Mouse (Mus musculus): ENCODE results near the gene Enho. TPM values are rescaled to one million over a fixed set of nuclear protein-coding genes. Genes with fewer than 3 reads are reported as not detected.
A peak's percentile ranks its signal among the peaks of the same experiment; 100 is the strongest.
"Not testable (repeated sequence)": the region's sequence is repeated elsewhere in the genome, so short reads cannot be mapped to it uniquely, and the experiment has no call there.

Enho gene
- polyA plus RNA-seq (2016; fragmentation: Nextera tagmentation; extraction: Ambion mirVana) = 73.6 and 78.6 TPM in 2 replicates

- peak within 1 kb of the TSS; percentile 68 for H3K4me2 ChIP-seq (replicated peaks)
- H3K9me3 ChIP-seq (replicated peaks) = no peaks in the 10 kb centered on the region
- H3K9ac ChIP-seq = peak within 1 kb of the TSS; percentile 98
- no peaks in the 10 kb centered on the region for H3K27me3 ChIP-seq
- ATAC-seq (ENCODE audit: low FRiP score) = peak; percentile 93
- peak within 1 kb of the TSS; percentile 77 for H3K4me3 ChIP-seq
- peaks cover 51% of the 10 kb centered on the region for H3K4me1 ChIP-seq
- WGBS = under 1% methylated on average over 66 of the region's 74 CpGs
- H3K27ac ChIP-seq = peak within 1 kb of the TSS; percentile 94
- peaks cover 7% of the 10 kb centered on the region; the same call in 1 of the 2 replicates for H3K36me3 ChIP-seq
These were observed at the start of gene Enho for GRCm38 (mm10) chr4:41639913-41640507. Enho (minus strand) TSS chr4:41640324.

- H3K4me2 ChIP-seq (replicated peaks); ATAC-seq (ENCODE audit: low FRiP score); H3K27me3 ChIP-seq; H3K36me3 ChIP-seq; H3K9ac ChIP-seq; H3K9me3 ChIP-seq (replicated peaks); H3K4me3 ChIP-seq: not testable (repeated sequence)
- peaks cover 11% of the 10 kb centered on the region for H3K4me1 ChIP-seq
- 55% methylated on average over 1 of the region's 1 CpGs for WGBS
- H3K27ac ChIP-seq = peak overlapping the region; percentile 52
These were observed 48.4 kb upstream of the Enho start for GRCm38 (mm10) chr4:41688562-41688961.

- not testable (repeated sequence) for H3K4me2 ChIP-seq (replicated peaks); H3K4me3 ChIP-seq; H3K9ac ChIP-seq; H3K36me3 ChIP-seq; H3K9me3 ChIP-seq (replicated peaks); H3K27me3 ChIP-seq
- peak overlapping the region; percentile 73 for H3K27ac ChIP-seq
- H3K4me1 ChIP-seq = peaks cover 26% of the 10 kb centered on the region
- 19% methylated on average over 10 of the region's 10 CpGs for WGBS
- ATAC-seq (ENCODE audit: low FRiP score) = 0 out of 2 replicates have a peak, but pooled peaks have one; percentile 24
These were observed 45.9 kb upstream of the Enho start for GRCm38 (mm10) chr4:41685882-41686492.

- peak overlapping the region; percentile 75; the same call in 1 of the 2 replicates for H3K27ac ChIP-seq
- 0 out of 2 replicates have a peak, but pooled peaks have one; percentile 24 for ATAC-seq (ENCODE audit: low FRiP score)
- 0 out of 2 replicates have a peak overlapping the region, but pooled peaks have one; percentile 13 for H3K4me2 ChIP-seq (replicated peaks)
These were observed 44.9 kb upstream of the Enho start for GRCm38 (mm10) chr4:41684931-41685453.

GRCm38 (mm10) chr4:41684131-41684930, 44.2 kb upstream of the Enho start:
- H3K27me3 ChIP-seq; H3K9me3 ChIP-seq (replicated peaks); H3K36me3 ChIP-seq; H3K9ac ChIP-seq; H3K4me3 ChIP-seq: not testable (repeated sequence)
- ATAC-seq (ENCODE audit: low FRiP score) = peak; percentile 63
- Histone ChIP-seq H3K4me2 (replicated peaks) (peak overlapping the region; percentile 37), H3K4me1 (peaks cover 42% of the 10 kb centered on the region), H3K27ac (peak overlapping the region; percentile 86)
- WGBS = under 1% methylated on average over 24 of the region's 27 CpGs

More at GRCm38 (mm10) chr4:41684931-41685453, 44.9 kb upstream of the Enho start:
- whole genome bisulfite sequencing = under 1% methylated on average over 14 of the region's 14 CpGs
- H3K9ac ChIP-seq; H3K27me3 ChIP-seq; H3K4me3 ChIP-seq; H3K36me3 ChIP-seq; H3K9me3 ChIP-seq (replicated peaks): not testable (repeated sequence)
- peaks cover 35% of the 10 kb centered on the region for H3K4me1 ChIP-seq

- peaks cover 48% of the 10 kb centered on the region for H3K4me1 ChIP-seq
- WGBS = 1% methylated on average over 12 of the region's 27 CpGs
- not testable (repeated sequence) for H3K27me3 ChIP-seq; H3K36me3 ChIP-seq; H3K9me3 ChIP-seq (replicated peaks); H3K9ac ChIP-seq
- H3K4me3 ChIP-seq = peak overlapping the region; percentile 23; the same call in 1 of the 2 replicates
- H3K4me2 ChIP-seq (replicated peaks) = peak overlapping the region; percentile 46
- peak; percentile 36 for ATAC-seq (ENCODE audit: low FRiP score)
- peak overlapping the region; percentile 80; the same call in 1 of the 2 replicates for H3K27ac ChIP-seq
These were observed 43.2 kb upstream of the Enho start for GRCm38 (mm10) chr4:41683303-41683702.

GRCm38 (mm10) chr4:41682789-41683188, 42.7 kb upstream of the Enho start:
- Histone ChIP-seq H3K9me3 (replicated peaks) (no peaks in the 10 kb centered on the region), H3K27ac (peak overlapping the region; percentile 80), H3K4me3 (no peak overlapping the region), H3K36me3 (no peaks in the 10 kb centered on the region), H3K27me3 (no peaks in the 10 kb centered on the region), H3K4me2 (replicated peaks) (peak overlapping the region; percentile 36), H3K9ac (peak overlapping the region; percentile 38; the same call in 1 of the 2 replicates), H3K4me1 (peaks cover 53% of the 10 kb centered on the region)
- ATAC-seq (ENCODE audit: low FRiP score) = no peak
- WGBS = 29% methylated on average over 6 of the region's 6 CpGs

- H3K9ac ChIP-seq = 0 out of 2 replicates have a peak overlapping the region, but pooled peaks have one; percentile 38
- 65% methylated on average over 10 of the region's 10 CpGs for WGBS
- H3K36me3 ChIP-seq = no peaks in the 10 kb centered on the region
- H3K27me3 ChIP-seq = no peaks in the 10 kb centered on the region
- H3K4me1 ChIP-seq = peaks cover 62% of the 10 kb centered on the region
- H3K27ac ChIP-seq = peak overlapping the region; percentile 80
- H3K4me3 ChIP-seq = no peak overlapping the region
- no peak for ATAC-seq (ENCODE audit: low FRiP score)
- H3K9me3 ChIP-seq (replicated peaks) = no peaks in the 10 kb centered on the region
- H3K4me2 ChIP-seq (replicated peaks) = 0 out of 2 replicates have a peak overlapping the region, but pooled peaks have one; percentile 36
These were observed 41.8 kb upstream of the Enho start for GRCm38 (mm10) chr4:41681947-41682346.

GRCm38 (mm10) chr4:41681176-41681575, 41.1 kb upstream of the Enho start:
- no peak for ATAC-seq (ENCODE audit: low FRiP score)
- H3K4me3 ChIP-seq = no peak overlapping the region
- H3K27me3 ChIP-seq = no peaks in the 10 kb centered on the region
- H3K9me3 ChIP-seq (replicated peaks) = no peaks in the 10 kb centered on the region
- 66% methylated on average over 4 of the region's 4 CpGs for WGBS
- no peaks in the 10 kb centered on the region for H3K36me3 ChIP-seq
- H3K9ac ChIP-seq = no peak overlapping the region
- no peak overlapping the region for H3K4me2 ChIP-seq (replicated peaks)
- 0 out of 2 replicates have a peak overlapping the region, but pooled peaks have one; percentile 12 for H3K27ac ChIP-seq
- H3K4me1 ChIP-seq = peaks cover 69% of the 10 kb centered on the region

GRCm38 (mm10) chr4:41679291-41679690, 39.2 kb upstream of the Enho start:
- Histone ChIP-seq H3K9me3 (replicated peaks) (no peaks in the 10 kb centered on the region), H3K27me3 (no peaks in the 10 kb centered on the region), H3K27ac (peak overlapping the region; percentile 68), H3K4me3 (no peak overlapping the region), H3K36me3 (peaks cover 4% of the 10 kb centered on the region; the same call in 1 of the 2 replicates), H3K4me1 (peaks cover 81% of the 10 kb centered on the region), H3K4me2 (replicated peaks) (no peak overlapping the region), H3K9ac (peak overlapping the region; percentile 27; the same call in 1 of the 2 replicates)
- ATAC-seq (ENCODE audit: low FRiP score) = peak; percentile 32; the same call in 1 of the 2 replicates
- 36% methylated on average over 1 of the region's 2 CpGs for WGBS

GRCm38 (mm10) chr4:41678863-41679262, 38.7 kb upstream of the Enho start:
- no peaks in the 10 kb centered on the region for H3K9me3 ChIP-seq (replicated peaks)
- 0 out of 2 replicates have a peak overlapping the region, but pooled peaks have one; percentile 27 for H3K9ac ChIP-seq
- WGBS = 76% methylated on average over 6 of the region's 6 CpGs
- H3K4me3 ChIP-seq = no peak overlapping the region
- no peaks in the 10 kb centered on the region for H3K27me3 ChIP-seq
- H3K4me2 ChIP-seq (replicated peaks) = no peak overlapping the region
- H3K4me1 ChIP-seq = peaks cover 82% of the 10 kb centered on the region
- peaks cover 4% of the 10 kb centered on the region; the same call in 1 of the 2 replicates for H3K36me3 ChIP-seq
- no peak for ATAC-seq (ENCODE audit: low FRiP score)
- H3K27ac ChIP-seq = peak overlapping the region; percentile 68; the same call in 1 of the 2 replicates
